Mouse (Mus musculus) hindbrain, embryonic 10.5 days (tissue): ENCODE measurements around the gene Vsir. TPM values are rescaled to one million over a fixed set of nuclear protein-coding genes. Genes with fewer than 3 reads are reported as not detected.

Source experiments
- DNase-seq: peaks from one replicate; pipeline ENCODE4 v3.0.0-alpha.2; 2017; ENCODE audit warnings: low spot score
- H3K27ac ChIP-seq: fragments of 300-500 bp; sonication (generic); 2 replicates; pipeline ENCODE4 v1.5.1; 2016; ENCODE audit warnings: mild to moderate bottlenecking, moderate library complexity
- H3K27me3 ChIP-seq: fragments of 300-500 bp; sonication (generic); 2 replicates; pipeline ENCODE4 v1.6.1; 2016; ENCODE audit warnings: mild to moderate bottlenecking; ENCODE audit not compliant: poor library complexity, insufficient read depth, severe bottlenecking
- H3K36me3 ChIP-seq: fragments of 300-500 bp; sonication (generic); 2 replicates; pipeline ENCODE4 v1.6.1; 2016; ENCODE audit warnings: mild to moderate bottlenecking, moderate library complexity
- H3K4me1 ChIP-seq: fragments of 300-500 bp; sonication (generic); replicated peaks from 2 replicates; pipeline ENCODE4 v1.6.1; 2016; ENCODE audit warnings: mild to moderate bottlenecking
- H3K4me3 ChIP-seq: fragments of 300-500 bp; sonication (generic); 2 replicates; pipeline ENCODE4 v1.5.1; 2016; ENCODE audit warnings: mild to moderate bottlenecking, moderate library complexity
- H3K9me3 ChIP-seq: fragments of 300-500 bp; sonication (generic); 2 replicates; pipeline ENCODE4 v1.6.1; 2016; ENCODE audit warnings: mild to moderate bottlenecking, moderate library complexity
- WGBS: fragments of 180-500 bp; shearing (Covaris S2); methylation state at CpG from one replicate; pipeline ENCODE4 v1.1.7; 2016; 5-methylcytosine and 5-hydroxymethylcytosine counted together
- polyA plus RNA-seq: library from polyadenylated mRNA; unstranded; fragments of >200 nt; fragmentation: Nextera tagmentation; extraction: Ambion mirVana; gene quantifications from 2 replicates; pipeline ENCODE4 v1.2.1, GENCODE M21; 2016

Gene Vsir
- polyA plus RNA-seq, 1 experiment from 2014 or later, result 1.8 TPM

GRCm38 (mm10) chr10:60347768-60348610 lies 1.3 kb downstream of the Vsir start:
- H3K27me3 ChIP-seq, result peaks cover 36% of the 10 kb centered on the region
- no peak overlapping the region for H3K4me3 ChIP-seq
- H3K27ac ChIP-seq, result no peak overlapping the region
- no peaks in the 10 kb centered on the region for H3K36me3 ChIP-seq
- no peak for DNase-seq
- 24% methylated on average over 9 of the region's 9 CpGs for WGBS
- no peaks in the 10 kb centered on the region for H3K9me3 ChIP-seq
- peaks cover 85% of the 10 kb centered on the region for H3K4me1 ChIP-seq

GRCm38 (mm10) chr10:60349056-60349455 lies 2.4 kb downstream of the Vsir start:
- Histone ChIP-seq H3K4me3 (no peak overlapping the region), H3K4me1 (peaks cover 92% of the 10 kb centered on the region), H3K27me3 (peaks cover 36% of the 10 kb centered on the region), H3K9me3 (no peaks in the 10 kb centered on the region), H3K27ac (peak overlapping the region; percentile 9; the same call in 1 of the 2 replicates), H3K36me3 (no peaks in the 10 kb centered on the region)
- DNase-seq, result peak; percentile 8
- WGBS, result 35% methylated on average over 6 of the region's 6 CpGs

- no peak overlapping the region for H3K4me3 ChIP-seq
- 0 out of 2 replicates have a peak overlapping the region, but pooled peaks have one; percentile 40 for H3K27ac ChIP-seq
- H3K9me3 ChIP-seq, result no peaks in the 10 kb centered on the region
- 88% methylated on average over 5 of the region's 5 CpGs for WGBS
- H3K27me3 ChIP-seq, result peaks cover 36% of the 10 kb centered on the region
- peaks cover 86% of the 10 kb centered on the region for H3K4me1 ChIP-seq
- no peak for DNase-seq
- H3K36me3 ChIP-seq, result no peaks in the 10 kb centered on the region
Measured at GRCm38 (mm10) chr10:60349644-60350043, 3.0 kb downstream of the Vsir start.

GRCm38 (mm10) chr10:60350077-60350804 lies 3.6 kb downstream of the Vsir start:
- H3K27ac ChIP-seq, result peak overlapping the region; percentile 40; the same call in 1 of the 2 replicates
- peaks cover 36% of the 10 kb centered on the region for H3K27me3 ChIP-seq
- H3K9me3 ChIP-seq, result no peaks in the 10 kb centered on the region
- no peaks in the 10 kb centered on the region for H3K36me3 ChIP-seq
- no peak for DNase-seq
- 54% methylated on average over 5 of the region's 5 CpGs for WGBS
- H3K4me1 ChIP-seq, result peaks cover 81% of the 10 kb centered on the region
- no peak overlapping the region for H3K4me3 ChIP-seq

- Histone ChIP-seq H3K36me3 (no peaks in the 10 kb centered on the region), H3K9me3 (no peaks in the 10 kb centered on the region), H3K27ac (peak overlapping the region; percentile 84), H3K4me3 (no peak overlapping the region), H3K4me1 (peaks cover 83% of the 10 kb centered on the region), H3K27me3 (peaks cover 36% of the 10 kb centered on the region)
- peak; percentile 76 for DNase-seq
- 44% methylated on average over 3 of the region's 3 CpGs for WGBS
Measured at GRCm38 (mm10) chr10:60350805-60351167, 4.1 kb downstream of the Vsir start.

GRCm38 (mm10) chr10:60351248-60351647 lies 4.6 kb downstream of the Vsir start:
- 18% methylated on average over 3 of the region's 3 CpGs for WGBS
- H3K9me3 ChIP-seq, result no peaks in the 10 kb centered on the region
- H3K27me3 ChIP-seq, result peaks cover 31% of the 10 kb centered on the region
- H3K4me1 ChIP-seq, result peaks cover 81% of the 10 kb centered on the region
- peak overlapping the region; percentile 84 for H3K27ac ChIP-seq
- no peak for DNase-seq
- no peaks in the 10 kb centered on the region for H3K36me3 ChIP-seq
- H3K4me3 ChIP-seq, result no peak overlapping the region

- peaks cover 25% of the 10 kb centered on the region for H3K27me3 ChIP-seq
- H3K27ac ChIP-seq, result peak overlapping the region; percentile 84
- no peaks in the 10 kb centered on the region for H3K36me3 ChIP-seq
- WGBS, result 24% methylated on average over 7 of the region's 7 CpGs
- peak; percentile 65 for DNase-seq
- peaks cover 75% of the 10 kb centered on the region for H3K4me1 ChIP-seq
- no peaks in the 10 kb centered on the region for H3K9me3 ChIP-seq
- H3K4me3 ChIP-seq, result no peak overlapping the region
Measured at GRCm38 (mm10) chr10:60351761-60352455, 5.3 kb downstream of the Vsir start.

GRCm38 (mm10) chr10:60353241-60354002 lies 6.8 kb downstream of the Vsir start:
- WGBS, result 53% methylated on average over 5 of the region's 5 CpGs
- H3K36me3 ChIP-seq, result no peaks in the 10 kb centered on the region
- peaks cover 10% of the 10 kb centered on the region for H3K27me3 ChIP-seq
- H3K4me1 ChIP-seq, result peaks cover 66% of the 10 kb centered on the region
- no peak for DNase-seq
- H3K27ac ChIP-seq, result peak overlapping the region; percentile 68
- H3K9me3 ChIP-seq, result no peaks in the 10 kb centered on the region
- H3K4me3 ChIP-seq, result no peak overlapping the region

GRCm38 (mm10) chr10:60354003-60354325 lies 7.3 kb downstream of the Vsir start:
- peaks cover 65% of the 10 kb centered on the region for H3K4me1 ChIP-seq
- peak overlapping the region; percentile 68 for H3K27ac ChIP-seq
- 93% methylated on average over 4 of the region's 4 CpGs for WGBS
- no peaks in the 10 kb centered on the region for H3K36me3 ChIP-seq
- DNase-seq, result no peak
- peaks cover 5% of the 10 kb centered on the region for H3K27me3 ChIP-seq
- H3K4me3 ChIP-seq, result no peak overlapping the region
- no peaks in the 10 kb centered on the region for H3K9me3 ChIP-seq

- Histone ChIP-seq H3K4me1 (peaks cover 56% of the 10 kb centered on the region), H3K27ac (peak overlapping the region; percentile 24; the same call in 1 of the 2 replicates)
- no peak for DNase-seq
Measured at GRCm38 (mm10) chr10:60354881-60355677, 8.4 kb downstream of the Vsir start.

GRCm38 (mm10) chr10:60357441-60357840 lies 10.8 kb downstream of the Vsir start:
- Histone ChIP-seq H3K4me1 (peaks cover 46% of the 10 kb centered on the region), H3K9me3 (no peaks in the 10 kb centered on the region), H3K4me3 (no peak overlapping the region), H3K27me3 (no peaks in the 10 kb centered on the region), H3K27ac (peak overlapping the region; percentile 23; the same call in 1 of the 2 replicates), H3K36me3 (no peaks in the 10 kb centered on the region)
- WGBS, result 91% methylated on average over 4 of the region's 4 CpGs
- DNase-seq, result no peak

More at GRCm38 (mm10) chr10:60354881-60355677, 8.4 kb downstream of the Vsir start:
- H3K9me3 ChIP-seq, result no peaks in the 10 kb centered on the region
- no peak overlapping the region for H3K4me3 ChIP-seq
- 72% methylated on average over 11 of the region's 11 CpGs for WGBS
- H3K27me3 ChIP-seq, result no peaks in the 10 kb centered on the region; the same call in 1 of the 2 replicates
- H3K36me3 ChIP-seq, result no peaks in the 10 kb centered on the region
